Mouse (Mus musculus): ENCODE data around the gene Rgs3.

Rgs3 gene

GRCm38 (mm10) chr4:62653922-62654661 lies 94.4 kb downstream of the Rgs3 start:
- no peak for DNase-seq (ENCODE audit: low read depth)

GRCm38 (mm10) chr4:62659264-62659663 lies 99.6 kb downstream of the Rgs3 start:
- no peak for DNase-seq (ENCODE audit: low read depth)

- DNase-seq (ENCODE audit: low read depth), result no peak
Observed at GRCm38 (mm10) chr4:62659861-62660553, 100.4 kb downstream of the Rgs3 start.

- DNase-seq (ENCODE audit: low read depth), result no peak
Observed at GRCm38 (mm10) chr4:62660554-62660864, 100.9 kb downstream of the Rgs3 start.

GRCm38 (mm10) chr4:62661311-62661849 lies 101.7 kb downstream of the Rgs3 start:
- peak; percentile 82 for DNase-seq (ENCODE audit: low read depth)

- no peak for DNase-seq (ENCODE audit: low read depth)
Observed at GRCm38 (mm10) chr4:62663348-62663747, 103.7 kb downstream of the Rgs3 start.

- DNase-seq (ENCODE audit: low read depth), result no peak
Observed at GRCm38 (mm10) chr4:62665842-62666241, 106.2 kb downstream of the Rgs3 start.

- DNase-seq (ENCODE audit: low read depth), result no peak
Observed at GRCm38 (mm10) chr4:62668666-62669065, 109.0 kb downstream of the Rgs3 start.

GRCm38 (mm10) chr4:62669094-62670071 lies 109.7 kb downstream of the Rgs3 start:
- no peak for DNase-seq (ENCODE audit: low read depth)

- DNase-seq (ENCODE audit: low read depth), result no peak
Observed at GRCm38 (mm10) chr4:62673531-62674030, 113.9 kb downstream of the Rgs3 start.

GRCm38 (mm10) chr4:62674031-62674995 lies 114.7 kb downstream of the Rgs3 start:
- DNase-seq (ENCODE audit: low read depth), result no peak

- DNase-seq (ENCODE audit: low read depth), result no peak
Observed at GRCm38 (mm10) chr4:62675394-62675793, 115.7 kb downstream of the Rgs3 start.

- no peak for DNase-seq (ENCODE audit: low read depth)
Observed at GRCm38 (mm10) chr4:62677047-62677737, 117.5 kb downstream of the Rgs3 start.

- peak; percentile 62 for DNase-seq (ENCODE audit: low read depth)
Observed at GRCm38 (mm10) chr4:62679157-62679556, 119.5 kb downstream of the Rgs3 start.

GRCm38 (mm10) chr4:62681467-62681866 lies 121.8 kb downstream of the Rgs3 start:
- DNase-seq (ENCODE audit: low read depth), result peak; percentile 81

- no peak for DNase-seq (ENCODE audit: low read depth)
Observed at GRCm38 (mm10) chr4:62682371-62682770, 122.7 kb downstream of the Rgs3 start.

GRCm38 (mm10) chr4:62683148-62683547 lies 123.5 kb downstream of the Rgs3 start:
- DNase-seq (ENCODE audit: low read depth), result no peak

- no peak for DNase-seq (ENCODE audit: low read depth)
Observed at GRCm38 (mm10) chr4:62684351-62684750, 124.7 kb downstream of the Rgs3 start.

GRCm38 (mm10) chr4:62685268-62685667 lies 125.6 kb downstream of the Rgs3 start:
- DNase-seq (ENCODE audit: low read depth), result peak; percentile 84

GRCm38 (mm10) chr4:62686769-62687168 lies 127.1 kb downstream of the Rgs3 start:
- peak; percentile 43 for DNase-seq (ENCODE audit: low read depth)

All from induced T-regulatory cell, adult 2 months (primary cell).